Mouse (Mus musculus): Measurements from ENCODE around the gene Vmn1r209.
"Not testable (repeated sequence)": the region's sequence is repeated elsewhere in the genome, so short reads cannot be mapped to it uniquely, and the experiment has no call there.

The Vmn1r209 gene

DNA sequence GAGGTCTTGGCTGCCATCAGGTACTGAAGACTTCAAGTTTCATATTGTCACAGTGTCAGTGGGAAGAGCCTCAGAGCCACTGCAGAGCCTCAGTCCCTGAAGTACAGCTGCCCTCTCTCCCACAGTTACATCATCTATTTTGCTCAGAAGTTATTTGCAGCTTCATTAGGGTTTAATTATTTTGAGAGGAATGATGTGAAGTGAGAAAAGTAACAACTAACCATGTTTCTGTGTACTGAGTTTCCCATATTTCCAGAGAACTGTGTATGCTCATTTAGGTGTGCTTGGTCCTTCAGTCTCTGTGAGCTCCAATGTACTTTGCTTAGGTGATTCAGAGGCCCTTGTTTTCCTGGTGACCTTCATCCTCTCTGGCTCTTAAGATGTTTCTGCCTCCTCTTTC, at the start of gene Vmn1r209:
TSS of gene Vmn1r209 (minus strand) at position 101 of the 400 bp plus-strand sequence.
- TF ChIP-seq GATA4 (IDR thresholded peaks at IDR 0.05; ENCODE audit: insufficient replicate concordance, low read length) = not testable (repeated sequence)

DNA sequence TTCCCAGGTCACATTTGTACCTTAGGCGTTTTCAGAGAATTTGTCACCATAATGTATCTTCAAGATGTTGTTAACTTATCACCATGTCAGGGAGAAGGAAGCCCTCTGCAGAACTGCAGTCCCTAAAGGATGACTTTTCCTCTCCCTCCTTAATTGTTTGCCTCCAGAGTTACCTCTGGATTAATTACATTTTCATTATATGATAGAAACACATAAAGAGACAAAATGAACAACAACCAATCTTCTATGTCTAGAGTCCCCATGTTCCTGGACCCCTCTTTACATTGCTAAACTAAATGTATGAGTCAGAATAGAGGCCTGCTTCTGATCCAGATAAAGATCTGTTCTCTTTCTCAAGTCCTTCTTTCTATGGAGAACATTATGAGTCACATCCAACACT, 48.0 kb upstream of the Vmn1r209 start, which contains the start of gene Vmn1r211:
TSS of gene Vmn1r211 (minus strand) at position 101 of the 400 bp plus-strand sequence.
- TF ChIP-seq GATA4 (IDR thresholded peaks at IDR 0.05; ENCODE audit: insufficient replicate concordance, low read length) = no peak

DNA sequence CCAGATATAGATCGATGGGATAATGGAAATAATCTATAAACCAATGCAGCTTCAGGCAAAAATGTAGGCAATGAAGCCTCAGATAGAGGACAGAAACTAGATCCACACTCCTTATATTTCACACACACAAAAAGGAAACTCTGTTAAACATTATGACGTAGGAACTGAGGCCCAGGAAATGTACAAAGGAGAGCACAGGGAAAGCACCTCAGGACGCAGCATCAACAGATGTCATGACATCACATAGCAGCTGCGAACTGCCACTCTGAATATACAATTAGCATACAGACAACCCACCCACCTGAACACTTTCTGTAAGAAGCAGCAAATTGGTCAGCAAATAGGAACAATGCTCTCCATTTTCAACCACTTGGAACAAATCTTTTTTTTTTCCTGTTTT, 45.3 kb upstream of the Vmn1r209 start:
- no peak for TF ChIP-seq GATA4 (IDR thresholded peaks at IDR 0.05; ENCODE audit: insufficient replicate concordance, low read length)

DNA sequence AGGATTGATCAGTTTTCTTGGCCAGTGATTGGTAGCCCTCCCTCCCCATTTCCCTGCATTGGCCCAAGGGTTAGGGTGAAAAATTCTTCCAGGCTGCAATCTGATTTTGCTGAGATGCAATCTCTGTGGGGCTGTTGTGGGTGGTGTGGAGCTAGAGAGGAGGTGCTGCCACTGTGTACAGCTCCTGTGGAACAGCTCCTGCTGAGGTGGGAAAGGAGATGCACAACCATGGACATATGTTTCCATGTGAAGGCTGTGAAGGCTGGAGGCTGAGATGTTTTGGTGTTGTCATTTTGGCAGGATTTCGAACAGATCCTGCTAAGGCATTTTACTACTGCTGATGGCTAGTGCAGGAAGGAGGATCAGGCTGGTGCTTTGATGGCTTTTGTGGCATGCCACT, 37.3 kb upstream of the Vmn1r209 start:
- no peak for TF ChIP-seq GATA4 (IDR thresholded peaks at IDR 0.05; ENCODE audit: insufficient replicate concordance, low read length)

DNA sequence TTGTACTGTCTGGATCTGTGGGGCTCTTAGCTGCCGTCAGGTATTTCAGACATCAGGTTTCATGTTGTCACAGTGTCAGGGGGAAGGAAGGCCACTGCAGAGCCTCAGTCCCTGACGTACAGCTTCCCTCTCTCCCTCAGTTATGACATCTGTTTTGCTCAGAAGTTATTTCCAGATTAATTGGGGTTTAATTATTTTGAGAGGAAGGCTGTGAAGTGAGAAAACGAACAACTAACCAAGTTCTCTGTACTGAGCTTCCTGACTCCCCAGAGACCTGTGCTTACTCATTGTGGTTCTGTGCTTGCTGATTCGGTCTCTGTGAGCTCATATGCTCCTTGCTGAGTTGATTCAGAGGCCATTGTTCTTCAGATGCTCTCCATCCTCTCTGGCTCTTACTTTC, 21.8 kb upstream of the Vmn1r209 start, which contains the start of gene Vmn1r210:
TSS of gene Vmn1r210 (minus strand) at position 101 of the 400 bp plus-strand sequence.
- no peak for TF ChIP-seq GATA4 (IDR thresholded peaks at IDR 0.05; ENCODE audit: insufficient replicate concordance, low read length)

DNA sequence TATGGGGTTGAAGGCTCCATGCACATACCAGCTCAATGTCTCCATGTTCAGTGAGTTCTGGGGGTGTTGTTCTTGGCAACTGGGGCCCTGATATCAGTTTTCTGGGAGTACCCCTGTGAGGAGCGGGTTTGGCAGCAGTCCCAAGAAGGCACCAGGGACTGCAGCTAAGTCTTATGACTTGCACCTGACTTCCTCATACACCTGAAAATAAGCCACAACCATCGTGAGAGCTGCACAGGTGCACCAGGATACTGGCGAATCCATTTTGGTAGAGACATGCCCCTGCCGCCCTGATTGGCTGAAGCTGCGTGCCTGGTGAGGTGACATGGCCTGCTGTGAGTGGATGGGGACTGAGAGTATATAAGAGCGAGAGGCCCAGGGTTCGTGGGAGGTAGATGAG, 32.2 kb downstream of the Vmn1r209 start, which contains the start of gene Vmn1r208:
TSS of gene Vmn1r208 (minus strand) at position 101 of the 400 bp plus-strand sequence.
- TF ChIP-seq GATA4 (IDR thresholded peaks at IDR 0.05; ENCODE audit: insufficient replicate concordance, low read length) = not testable (repeated sequence)
